Mouse (Mus musculus): ENCODE results near the gene Atp11c. TPM values are rescaled to one million over a fixed set of nuclear protein-coding genes. Genes with fewer than 3 reads are reported as not detected.

The Atp11c gene
- total and polyA plus RNA-seq, 3 experiments = 1.5 to 37.0 (median 25.5) TPM

- H3K36me3 ChIP-seq (replicated peaks) = no peaks in the 10 kb centered on the region
- H3K4me1 ChIP-seq (ENCODE audit: insufficient read depth, low read depth, low read length) = no peaks in the 10 kb centered on the region
- TF ChIP-seq POLR2AphosphoS5 (IDR thresholded peaks at IDR 0.05; ENCODE audit: insufficient replicate concordance, low read depth, low read length) (no peak), GATA2 (IDR thresholded peaks at IDR 0.05; ENCODE audit: borderline replicate concordance, low read depth, low read length) (no peak), TAL1 (conservative IDR thresholded peaks at IDR 0.05; ENCODE audit: low read depth, low read length) (no peak), GATA1 (IDR thresholded peaks at IDR 0.05; ENCODE audit: borderline replicate concordance, low read length) (no peak), CTCF (IDR thresholded peaks at IDR 0.05; ENCODE audit: low read depth, low read length) (no peak)
- no peak overlapping the region for H3K4me3 ChIP-seq (ENCODE audit: low read depth, low read length)
- DNase-seq (ENCODE audit: low spot score) = no peak
- H3K9me3 ChIP-seq (replicated peaks) = peaks cover 10% of the 10 kb centered on the region; the same call in 1 of the 2 replicates
- no peak for ATAC-seq (ENCODE audit: extremely low read depth, insufficient number of reproducible peaks, low FRiP score, poor library complexity, severe bottlenecking)
- H3K27me3 ChIP-seq (ENCODE audit: insufficient read depth, low read length) = no peaks in the 10 kb centered on the region
Measured at GRCm38 (mm10) chrX:60547098-60547443, 45.4 kb downstream of the Atp11c start.

DNA sequence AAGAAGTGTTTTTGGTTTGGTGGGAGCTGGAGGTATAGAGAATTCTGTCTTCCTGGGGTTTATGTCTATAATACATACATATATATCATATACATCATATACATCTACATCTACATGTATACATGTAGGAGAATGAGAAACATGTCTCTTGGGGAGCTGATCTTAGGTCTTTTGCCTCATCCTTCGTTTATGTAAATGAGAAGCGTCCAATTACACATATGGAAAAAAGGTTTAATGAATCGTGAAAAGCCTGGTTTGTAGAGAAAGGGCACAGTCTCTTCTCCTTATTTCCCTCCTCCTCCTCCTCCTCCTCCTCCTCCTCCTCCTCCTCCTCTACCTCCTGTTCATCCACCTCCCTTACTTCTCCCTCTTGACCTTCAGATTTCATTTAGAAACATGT is 46.6 kb downstream of the Atp11c start:
- no peak overlapping the region for H3K4me3 ChIP-seq (ENCODE audit: low read depth, low read length)
- no peak for DNase-seq (ENCODE audit: low spot score)
- H3K36me3 ChIP-seq (replicated peaks) = no peaks in the 10 kb centered on the region
- no peaks in the 10 kb centered on the region for H3K27me3 ChIP-seq (ENCODE audit: insufficient read depth, low read length)
- no peaks in the 10 kb centered on the region for H3K4me1 ChIP-seq (ENCODE audit: insufficient read depth, low read depth, low read length)
- no peak for TF ChIP-seq GATA1 (IDR thresholded peaks at IDR 0.05; ENCODE audit: borderline replicate concordance, low read length)
- TF ChIP-seq GATA2 (IDR thresholded peaks at IDR 0.05; ENCODE audit: borderline replicate concordance, low read depth, low read length) = no peak
- H3K9me3 ChIP-seq (replicated peaks) = peaks cover 10% of the 10 kb centered on the region; the same call in 1 of the 2 replicates
- ATAC-seq (ENCODE audit: extremely low read depth, insufficient number of reproducible peaks, low FRiP score, poor library complexity, severe bottlenecking) = no peak

GRCm38 (mm10) chrX:60545444-60545843 is 47.1 kb downstream of the Atp11c start:
- ATAC-seq (ENCODE audit: extremely low read depth, insufficient number of reproducible peaks, low FRiP score, poor library complexity, severe bottlenecking) (no peak), DNase-seq (ENCODE audit: low spot score) (no peak)
- Histone ChIP-seq H3K4me1 (ENCODE audit: insufficient read depth, low read depth, low read length) (no peaks in the 10 kb centered on the region), H3K9me3 (replicated peaks) (peaks cover 10% of the 10 kb centered on the region; the same call in 1 of the 2 replicates), H3K27me3 (ENCODE audit: insufficient read depth, low read length) (no peaks in the 10 kb centered on the region), H3K4me3 (ENCODE audit: low read depth, low read length) (no peak overlapping the region), H3K36me3 (replicated peaks) (no peaks in the 10 kb centered on the region)
- TF ChIP-seq TAL1 (conservative IDR thresholded peaks at IDR 0.05; ENCODE audit: low read depth, low read length) (no peak), POLR2AphosphoS5 (IDR thresholded peaks at IDR 0.05; ENCODE audit: insufficient replicate concordance, low read depth, low read length) (no peak)

- no peaks in the 10 kb centered on the region for H3K4me1 ChIP-seq (ENCODE audit: insufficient read depth, low read depth, low read length)
- no peak overlapping the region for H3K4me3 ChIP-seq (ENCODE audit: low read depth, low read length)
- no peak for DNase-seq (ENCODE audit: low spot score)
- peaks cover 10% of the 10 kb centered on the region; the same call in 1 of the 2 replicates for H3K9me3 ChIP-seq (replicated peaks)
- ATAC-seq (ENCODE audit: extremely low read depth, insufficient number of reproducible peaks, low FRiP score, poor library complexity, severe bottlenecking) = no peak
- TF ChIP-seq CTCF (IDR thresholded peaks at IDR 0.05; ENCODE audit: low read depth, low read length) (no peak), TAL1 (conservative IDR thresholded peaks at IDR 0.05; ENCODE audit: low read depth, low read length) (no peak), POLR2AphosphoS5 (IDR thresholded peaks at IDR 0.05; ENCODE audit: insufficient replicate concordance, low read depth, low read length) (no peak), GATA2 (IDR thresholded peaks at IDR 0.05; ENCODE audit: borderline replicate concordance, low read depth, low read length) (no peak), GATA1 (IDR thresholded peaks at IDR 0.05; ENCODE audit: borderline replicate concordance, low read length) (no peak)
- H3K27me3 ChIP-seq (ENCODE audit: insufficient read depth, low read length) = no peaks in the 10 kb centered on the region
- no peaks in the 10 kb centered on the region for H3K36me3 ChIP-seq (replicated peaks)
Measured at GRCm38 (mm10) chrX:60544098-60544497, 48.4 kb downstream of the Atp11c start.

- no peak overlapping the region for H3K4me3 ChIP-seq (ENCODE audit: low read depth, low read length)
- H3K9me3 ChIP-seq (replicated peaks) = 0 out of 2 replicates have a peak, but pooled peaks cover 2% of the 10 kb centered on the region
- H3K36me3 ChIP-seq (replicated peaks) = no peaks in the 10 kb centered on the region
- H3K27me3 ChIP-seq (ENCODE audit: insufficient read depth, low read length) = no peaks in the 10 kb centered on the region
- no peak for TF ChIP-seq GATA1 (IDR thresholded peaks at IDR 0.05; ENCODE audit: borderline replicate concordance, low read length)
- no peak for TF ChIP-seq GATA2 (IDR thresholded peaks at IDR 0.05; ENCODE audit: borderline replicate concordance, low read depth, low read length)
- TF ChIP-seq TAL1 (conservative IDR thresholded peaks at IDR 0.05; ENCODE audit: low read depth, low read length) = no peak
- no peak for TF ChIP-seq POLR2AphosphoS5 (IDR thresholded peaks at IDR 0.05; ENCODE audit: insufficient replicate concordance, low read depth, low read length)
- no peak for TF ChIP-seq CTCF (IDR thresholded peaks at IDR 0.05; ENCODE audit: low read depth, low read length)
- DNase-seq (ENCODE audit: low spot score) (no peak), ATAC-seq (ENCODE audit: extremely low read depth, insufficient number of reproducible peaks, low FRiP score, poor library complexity, severe bottlenecking) (no peak)
- no peaks in the 10 kb centered on the region for H3K4me1 ChIP-seq (ENCODE audit: insufficient read depth, low read depth, low read length)
Measured at GRCm38 (mm10) chrX:60542901-60543300, 49.6 kb downstream of the Atp11c start.

- TF ChIP-seq POLR2AphosphoS5 (IDR thresholded peaks at IDR 0.05; ENCODE audit: insufficient replicate concordance, low read depth, low read length) (no peak), GATA1 (IDR thresholded peaks at IDR 0.05; ENCODE audit: borderline replicate concordance, low read length) (no peak), GATA2 (IDR thresholded peaks at IDR 0.05; ENCODE audit: borderline replicate concordance, low read depth, low read length) (no peak), CTCF (IDR thresholded peaks at IDR 0.05; ENCODE audit: low read depth, low read length) (no peak), TAL1 (conservative IDR thresholded peaks at IDR 0.05; ENCODE audit: low read depth, low read length) (no peak)
- no peak within 1 kb of the TSS for H3K4me3 ChIP-seq (ENCODE audit: low read depth, low read length)
- no peak for ATAC-seq (ENCODE audit: extremely low read depth, insufficient number of reproducible peaks, low FRiP score, poor library complexity, severe bottlenecking)
Measured at GRCm38 (mm10) chrX:60539149-60539548, 53.3 kb downstream of the Atp11c start, which contains the start of gene Gm7073. Gene Gm7073 (minus strand): TSS chrX:60539249.

GRCm38 (mm10) chrX:60503995-60504394 is 88.5 kb downstream of the Atp11c start:
- no peak for TF ChIP-seq POLR2AphosphoS5 (IDR thresholded peaks at IDR 0.05; ENCODE audit: insufficient replicate concordance, low read depth, low read length)
- TF ChIP-seq TAL1 (conservative IDR thresholded peaks at IDR 0.05; ENCODE audit: low read depth, low read length) = no peak
- TF ChIP-seq GATA2 (IDR thresholded peaks at IDR 0.05; ENCODE audit: borderline replicate concordance, low read depth, low read length) = no peak
- no peak for TF ChIP-seq CTCF (IDR thresholded peaks at IDR 0.05; ENCODE audit: low read depth, low read length)
- TF ChIP-seq GATA1 (IDR thresholded peaks at IDR 0.05; ENCODE audit: borderline replicate concordance, low read length) = no peak
- H3K9me3 ChIP-seq (replicated peaks) = no peaks in the 10 kb centered on the region
- DNase-seq (ENCODE audit: low spot score) = no peak
- H3K36me3 ChIP-seq (replicated peaks) = no peaks in the 10 kb centered on the region
- no peaks in the 10 kb centered on the region for H3K4me1 ChIP-seq (ENCODE audit: insufficient read depth, low read depth, low read length)
- H3K27me3 ChIP-seq (ENCODE audit: insufficient read depth, low read length) = no peaks in the 10 kb centered on the region
- H3K4me3 ChIP-seq (ENCODE audit: low read depth, low read length) = no peak overlapping the region
- ATAC-seq (ENCODE audit: extremely low read depth, insufficient number of reproducible peaks, low FRiP score, poor library complexity, severe bottlenecking) = no peak

More at GRCm38 (mm10) chrX:60539149-60539548, 53.3 kb downstream of the Atp11c start, which contains the start of gene Gm7073:
- H3K36me3 ChIP-seq (replicated peaks) = no peaks in the 10 kb centered on the region
- no peaks in the 10 kb centered on the region for H3K9me3 ChIP-seq (replicated peaks)
- no peaks in the 10 kb centered on the region for H3K27me3 ChIP-seq (ENCODE audit: insufficient read depth, low read length)
- no peaks in the 10 kb centered on the region for H3K4me1 ChIP-seq (ENCODE audit: insufficient read depth, low read depth, low read length)
- no peak for DNase-seq (ENCODE audit: low spot score)
